Mouse (Mus musculus) naive thymus-derived CD4-positive, alpha-beta T cell, adult 2 months (primary cell): Measurements from ENCODE around the gene Itfg1.
"Not testable (repeated sequence)": the region's sequence is repeated elsewhere in the genome, so short reads cannot be mapped to it uniquely, and the experiment has no call there.

Experiments
- DNase-seq: peaks from one replicate; pipeline ENCODE4 v3.0.0-alpha.2; 2011; ENCODE audit warnings: low read depth

The Itfg1 gene

DNA sequence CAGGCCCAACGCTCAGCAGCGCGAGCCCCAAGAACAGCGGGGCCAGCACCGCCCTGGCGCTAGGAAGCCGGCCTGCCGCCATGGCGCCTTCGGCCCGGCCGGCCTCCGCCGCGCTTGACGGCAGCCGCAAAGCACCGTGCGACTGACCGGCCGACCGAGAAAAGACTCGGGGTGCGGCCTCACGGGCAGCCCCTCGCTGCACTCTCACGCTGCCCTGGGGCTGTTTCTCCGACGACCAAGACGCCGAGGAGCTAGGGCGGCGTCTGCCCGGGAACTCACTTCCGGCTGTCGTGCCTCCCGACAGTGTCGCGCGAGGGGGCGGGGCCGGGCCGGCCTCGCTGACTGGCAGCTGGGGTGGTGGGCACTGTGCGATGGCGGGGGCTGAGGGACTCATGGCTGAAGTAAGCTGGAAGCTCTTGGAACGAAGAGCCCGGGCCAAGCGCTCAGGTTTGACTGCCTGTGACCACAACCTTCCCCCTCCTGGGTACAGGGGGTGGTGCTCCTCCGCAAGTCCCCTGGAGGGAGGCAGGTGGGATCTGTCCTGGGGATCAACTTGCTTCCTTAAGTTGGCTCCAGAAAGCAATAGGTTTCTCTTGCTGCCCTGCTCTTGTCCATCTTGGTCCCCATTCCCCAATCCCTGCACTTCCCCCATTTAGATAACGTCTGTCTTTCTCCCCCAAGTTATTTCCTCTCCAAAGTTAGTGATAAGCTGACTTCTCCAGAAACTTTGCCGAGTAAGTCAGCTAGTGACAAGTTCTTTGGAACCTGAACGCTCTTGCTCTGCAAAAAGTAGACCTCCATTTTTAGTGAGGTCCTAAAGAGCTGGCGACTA, at the start of gene Itfg1, which contains the start of gene Phkb:
TSS of gene Itfg1 (minus strand) at position 265 of the 832 bp plus-strand sequence.
TSS of gene Phkb (plus strand) at position 303 of the 832 bp plus-strand sequence.
- peak; percentile 88 for DNase-seq

DNA sequence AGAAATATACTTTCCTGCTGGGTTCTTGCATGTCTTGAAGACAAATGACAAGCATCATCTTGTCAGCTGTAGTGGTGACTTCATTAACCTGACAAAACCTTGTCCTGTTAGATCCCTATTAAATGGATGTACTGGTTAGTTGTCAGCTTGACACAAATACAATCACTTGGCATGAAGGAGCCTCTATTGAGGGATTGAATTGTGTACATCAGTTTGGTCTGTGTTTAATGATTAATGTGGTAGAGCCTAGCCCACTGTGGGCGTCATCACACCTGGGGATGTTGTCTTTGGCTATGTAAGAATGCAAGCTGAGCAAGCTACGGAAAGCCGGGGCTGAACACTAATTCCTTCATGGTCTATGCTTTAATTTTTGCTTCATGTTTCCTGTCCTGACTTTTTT, 44.1 kb upstream of the Itfg1 start:
- no peak for DNase-seq

DNA sequence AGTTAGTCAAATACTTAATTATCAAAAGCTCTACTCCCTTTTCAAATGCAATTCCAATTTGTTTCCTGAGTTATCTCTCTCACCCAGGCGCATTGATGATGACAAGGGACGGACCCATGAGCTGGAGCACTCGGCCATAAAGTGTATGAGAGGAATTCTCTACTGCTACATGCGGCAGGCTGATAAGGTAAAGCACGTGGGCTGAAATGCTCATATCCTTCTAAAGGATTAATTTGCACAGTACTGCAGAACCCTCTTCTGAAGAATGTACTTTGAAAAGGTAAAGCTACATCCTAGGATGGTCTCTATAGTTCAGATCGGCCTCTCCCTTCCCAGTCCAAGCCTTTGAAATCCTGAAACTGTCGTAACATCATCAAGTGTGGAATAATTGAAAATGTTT, 38.9 kb upstream of the Itfg1 start:
- no peak for DNase-seq

DNA sequence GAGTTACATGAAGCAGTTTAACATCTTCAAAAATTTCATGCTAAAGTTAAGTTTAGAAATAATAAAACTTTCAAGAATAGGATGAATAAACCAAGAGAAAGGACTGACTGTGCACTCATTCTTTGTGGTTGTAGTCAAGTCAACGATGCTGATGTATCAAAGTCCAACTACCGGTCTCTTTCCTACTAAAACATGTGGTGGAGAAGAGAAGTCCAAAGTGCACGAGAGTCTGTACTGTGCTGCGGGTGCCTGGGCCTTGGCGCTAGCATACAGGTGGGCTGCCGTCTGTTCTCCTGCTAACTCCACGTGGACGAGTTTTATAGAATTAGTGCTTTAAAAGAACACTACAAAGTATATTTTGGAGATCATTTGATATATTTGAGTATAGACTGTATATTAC, 37.3 kb upstream of the Itfg1 start:
- DNase-seq: no peak

DNA sequence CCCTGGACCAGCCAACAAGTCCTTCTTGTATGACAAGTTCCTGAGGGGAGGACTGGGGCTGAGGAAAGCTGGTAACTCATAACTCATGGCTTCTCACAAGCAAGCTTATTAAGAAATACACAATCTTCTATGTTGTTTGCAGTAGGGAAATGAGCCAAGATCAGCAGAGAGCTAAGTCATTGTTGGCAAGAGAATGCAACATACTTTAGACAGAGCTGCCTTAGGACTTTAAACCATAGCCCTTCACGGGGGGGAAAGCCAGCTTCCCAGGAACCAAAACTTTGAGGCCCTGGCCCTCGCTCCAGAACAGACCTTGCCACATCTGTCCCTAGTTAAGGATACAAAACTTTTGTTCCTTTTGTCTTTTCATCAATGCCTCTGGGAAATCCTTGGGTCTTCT, 30.9 kb upstream of the Itfg1 start:
- no peak for DNase-seq

DNA sequence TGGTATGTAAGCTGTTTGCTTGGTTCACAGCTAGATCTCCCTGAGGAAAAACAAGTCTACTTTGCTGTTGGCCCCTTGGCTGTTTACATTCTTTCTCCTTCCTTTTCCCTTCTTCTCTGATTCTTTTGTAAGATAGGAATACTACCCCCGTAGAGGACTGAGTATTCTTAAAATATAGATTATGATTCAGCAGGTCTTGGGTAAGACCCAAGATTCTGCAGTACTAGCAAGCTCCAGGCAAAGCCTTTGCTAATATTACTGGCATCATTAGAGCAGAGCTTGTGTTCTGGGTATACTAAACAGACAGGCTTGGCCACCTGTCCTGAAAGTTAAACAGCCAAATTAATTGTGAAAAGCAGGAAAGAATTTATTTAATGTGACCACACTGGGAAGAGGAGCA, 21.7 kb upstream of the Itfg1 start:
- DNase-seq: no peak

DNA sequence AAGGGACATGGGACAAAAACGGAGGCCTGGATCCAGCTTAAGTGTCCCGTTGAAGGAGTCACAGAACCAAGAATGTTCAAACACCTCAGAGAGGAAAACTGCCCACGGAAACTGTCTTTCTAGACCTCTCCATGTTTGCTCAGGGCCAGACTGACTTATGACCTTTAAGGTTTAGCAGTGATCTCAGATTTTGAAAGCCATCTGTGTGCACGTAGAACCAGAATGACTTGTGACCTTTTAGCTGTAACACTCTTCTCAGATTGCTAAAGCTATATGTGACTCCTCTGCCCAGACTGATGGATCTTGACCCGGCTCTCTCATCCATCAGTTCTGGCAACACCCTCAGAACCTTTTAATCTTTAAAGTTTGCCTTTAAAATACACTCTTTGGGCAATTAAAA, 19.9 kb upstream of the Itfg1 start:
- no peak for DNase-seq

DNA sequence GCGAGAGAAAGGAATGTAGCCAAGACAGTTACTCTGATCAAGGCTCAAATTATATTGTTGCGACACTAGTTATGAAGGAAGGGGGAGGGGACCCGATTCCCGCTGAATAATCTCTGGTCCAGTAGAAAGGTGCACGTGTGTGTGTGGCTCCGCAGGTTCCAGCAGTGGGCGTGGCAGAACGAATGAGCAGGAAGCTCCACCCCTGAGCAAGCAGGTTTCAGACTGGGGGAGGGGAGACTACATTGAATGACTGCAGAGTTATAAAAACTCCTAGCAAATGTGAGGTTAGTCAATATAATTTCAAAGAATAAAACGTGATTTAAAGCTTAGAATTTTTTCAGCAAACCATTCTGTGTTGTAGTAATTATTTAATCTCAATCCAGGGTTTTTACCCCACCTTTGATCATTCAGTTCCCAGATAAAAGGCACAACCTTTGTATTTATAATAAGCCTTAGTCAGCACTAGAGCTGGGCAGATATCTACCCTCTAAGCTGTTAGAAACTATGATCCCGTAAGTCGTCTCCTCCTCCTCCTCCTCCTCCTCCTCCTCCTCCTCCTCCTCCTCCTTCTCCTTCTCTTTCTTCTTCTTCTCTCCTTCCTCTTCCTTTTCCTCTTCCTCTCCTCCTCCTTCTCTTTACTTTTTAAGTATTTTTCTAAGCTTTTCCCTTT, 16.6 kb upstream of the Itfg1 start:
- not testable (repeated sequence) for DNase-seq

DNA sequence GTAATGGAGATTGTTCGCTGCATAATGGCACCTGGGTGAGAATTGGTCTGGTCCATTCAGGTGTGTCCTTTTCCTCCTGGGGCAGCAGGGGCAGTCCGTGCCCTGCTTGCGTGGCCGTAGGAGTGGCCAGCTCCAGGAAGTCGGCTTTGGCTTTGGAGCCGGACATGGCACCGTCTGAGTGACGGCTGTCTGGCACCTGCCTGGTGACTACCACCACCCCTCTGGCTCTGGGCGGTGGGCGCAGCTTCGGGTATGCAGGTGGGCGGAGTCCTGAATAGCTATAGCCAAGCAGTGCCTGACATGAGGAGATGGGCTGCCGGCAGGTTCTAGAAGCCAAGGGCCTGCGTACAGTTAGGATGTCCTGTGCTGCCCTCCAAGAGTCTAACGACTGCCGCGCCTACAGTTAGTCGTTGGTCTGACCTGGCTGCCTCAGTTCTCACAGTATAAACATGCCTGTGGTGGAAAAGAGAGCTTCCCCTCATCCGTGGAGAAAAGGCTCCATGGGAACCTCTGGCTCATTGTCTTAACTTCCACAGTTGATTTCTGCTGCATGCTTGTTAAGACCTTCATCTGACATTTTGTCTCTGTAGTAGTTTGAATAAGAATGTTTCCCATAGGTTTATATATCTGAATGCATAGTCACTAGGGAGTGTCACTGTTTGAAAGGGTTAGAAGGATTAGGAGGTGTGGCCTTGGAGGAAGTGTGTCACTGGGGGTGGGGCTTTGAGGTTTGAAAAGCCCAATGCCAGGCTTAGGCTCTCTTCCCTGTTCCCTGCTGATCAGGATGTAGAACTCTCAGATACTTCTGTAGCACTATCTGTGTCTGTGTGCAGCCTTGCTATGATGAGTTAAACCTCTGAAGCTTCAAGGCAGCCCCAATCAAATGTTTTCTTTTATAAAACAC, 13.8 kb upstream of the Itfg1 start:
- no peak for DNase-seq

DNA sequence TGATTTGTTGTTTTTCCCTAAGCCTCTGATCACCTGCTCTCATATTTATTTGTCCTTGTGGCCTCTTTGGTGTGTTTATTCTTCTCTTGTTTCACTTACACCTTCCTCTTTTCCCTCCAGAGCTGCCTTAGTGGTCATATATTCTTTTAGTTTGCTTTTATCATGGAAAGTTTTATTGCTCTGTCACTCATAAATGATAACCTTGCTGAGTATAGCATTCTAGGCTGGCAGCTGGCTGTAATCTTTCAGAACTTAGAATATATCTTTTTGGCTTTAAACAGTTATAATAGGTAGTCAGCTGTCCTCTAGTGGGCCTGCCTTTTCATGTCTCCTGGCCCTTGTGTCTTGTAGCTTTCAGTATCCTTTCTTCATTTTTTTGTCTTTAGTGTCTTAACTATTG, 5.2 kb upstream of the Itfg1 start:
- no peak for DNase-seq

DNA sequence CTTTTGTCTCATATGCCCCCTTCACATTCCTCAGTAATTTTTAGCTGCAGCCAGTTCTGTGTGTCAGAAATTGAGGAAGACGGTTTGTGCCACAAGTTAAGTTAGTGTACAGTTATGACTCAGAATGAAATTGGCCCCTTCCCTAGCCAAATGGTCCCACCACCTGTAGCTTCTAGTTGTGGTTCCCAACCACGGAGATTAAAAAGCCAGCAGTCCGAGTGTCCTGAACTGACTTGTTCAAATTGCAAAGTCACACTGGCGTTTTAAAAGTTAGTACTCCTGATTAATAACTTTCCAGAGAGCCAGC, 721 bp upstream of the Itfg1 start:
- DNase-seq: no peak

DNA sequence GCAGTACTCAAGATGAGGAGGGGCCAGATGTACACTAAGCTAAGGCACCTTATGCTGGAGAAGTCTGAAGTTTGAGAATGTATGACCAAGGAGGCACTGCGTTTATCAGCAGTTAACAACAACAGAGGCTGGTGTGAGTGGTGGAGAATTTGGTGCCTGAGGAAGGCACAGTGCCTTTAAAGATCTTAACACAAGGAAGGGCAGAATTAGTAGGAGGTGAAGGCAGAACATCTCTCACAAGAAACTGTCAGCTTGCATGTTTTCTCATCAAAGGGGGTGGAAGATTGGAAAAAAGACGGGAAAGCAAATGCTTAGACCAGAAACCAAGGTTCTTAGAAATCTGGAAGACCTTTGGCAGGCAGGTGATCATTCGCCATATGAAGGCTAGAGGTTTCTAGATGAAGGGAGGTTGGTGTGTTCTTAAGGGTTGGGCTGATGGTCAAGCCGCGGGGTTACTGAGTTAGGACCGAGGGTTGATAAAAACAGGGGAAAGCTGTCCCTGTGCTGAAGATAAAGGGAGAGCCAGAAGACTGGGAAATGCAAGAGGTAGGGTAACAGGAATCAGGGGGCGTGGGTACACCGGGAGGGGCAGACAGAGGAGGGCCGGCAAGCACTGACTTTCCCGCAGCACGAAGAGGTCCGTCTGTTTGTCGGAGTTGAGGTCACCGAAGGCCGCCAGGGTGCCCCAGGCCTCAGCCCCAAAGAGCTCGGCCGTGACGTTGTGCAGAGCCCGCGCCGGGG, 635 bp downstream of the Itfg1 start:
- DNase-seq: peak; percentile 22

DNA sequence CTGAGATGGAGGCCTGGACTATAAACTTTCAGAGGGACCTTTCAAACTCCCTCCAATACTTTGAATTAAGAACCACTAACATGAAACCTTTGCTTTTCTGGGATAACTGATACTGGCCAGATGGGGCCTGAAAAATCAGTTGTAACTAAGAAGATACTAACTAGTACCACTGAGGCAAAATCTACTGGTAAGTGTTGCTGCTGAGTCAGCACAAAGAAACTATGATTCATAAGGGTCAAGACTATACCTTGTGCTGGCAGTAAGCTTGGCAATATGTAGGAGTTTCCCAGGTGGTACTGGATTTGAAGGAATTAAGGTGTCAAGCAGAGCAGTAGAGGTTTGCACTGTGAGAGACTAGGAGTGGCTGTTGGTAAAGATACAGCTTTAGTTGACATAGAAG, 27.1 kb downstream of the Itfg1 start:
- no peak for DNase-seq

DNA sequence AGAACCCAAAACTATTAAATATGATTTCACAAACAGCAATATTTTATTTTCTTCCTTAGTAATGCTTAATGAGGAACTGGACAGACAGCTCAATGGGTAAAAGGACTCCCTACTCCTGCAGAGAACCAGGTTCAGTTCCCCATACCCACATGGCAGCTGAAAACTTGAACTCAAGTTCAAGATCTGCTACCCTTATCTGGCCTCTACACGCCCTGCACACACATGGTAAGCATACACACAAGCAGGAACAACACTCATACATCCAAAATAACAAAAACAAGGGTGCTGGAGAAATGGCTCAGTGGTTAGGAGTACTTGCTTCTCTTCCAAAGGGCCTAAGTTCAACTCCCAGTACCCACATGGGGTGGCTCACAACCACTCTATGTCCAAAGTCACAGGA, 39.3 kb downstream of the Itfg1 start:
- DNase-seq: no peak

DNA sequence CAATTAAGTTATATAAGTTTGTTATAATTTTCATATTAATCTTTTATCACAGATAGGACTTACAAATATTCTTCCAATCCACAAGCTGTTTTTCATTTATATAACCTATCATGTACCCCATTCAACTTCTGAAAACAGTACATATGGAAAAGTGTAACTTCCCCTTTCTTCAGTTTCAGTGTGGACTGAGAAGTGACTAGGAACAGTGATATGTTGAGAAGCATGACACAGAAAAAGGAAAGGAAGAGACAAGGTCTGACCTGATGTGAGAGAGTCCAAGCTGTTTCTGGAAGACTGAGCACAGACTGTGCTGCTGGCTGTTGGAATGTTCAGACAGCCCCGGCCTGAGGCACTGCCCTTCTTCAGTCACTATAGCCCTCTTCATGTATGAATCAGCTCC, 40.6 kb downstream of the Itfg1 start:
- no peak for DNase-seq

DNA sequence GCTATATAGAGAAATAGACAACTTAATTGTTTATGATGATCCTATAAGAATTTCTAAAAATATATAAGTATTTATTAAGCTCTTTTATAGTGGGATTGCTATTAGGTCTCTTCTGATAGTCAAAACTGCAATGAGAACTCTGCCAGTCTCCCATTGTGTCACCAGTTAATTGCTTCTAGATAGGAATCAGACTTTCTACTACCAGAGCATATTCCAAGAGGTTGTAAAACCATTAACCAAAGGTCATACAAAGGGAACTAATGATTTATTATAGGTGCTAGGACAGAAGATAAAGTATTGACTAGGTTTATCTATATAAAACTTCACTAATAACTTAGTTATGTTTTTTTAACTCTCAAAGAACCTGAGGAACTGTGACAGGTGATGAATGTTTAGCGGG, 44.3 kb downstream of the Itfg1 start:
- DNase-seq: not testable (repeated sequence)

DNA sequence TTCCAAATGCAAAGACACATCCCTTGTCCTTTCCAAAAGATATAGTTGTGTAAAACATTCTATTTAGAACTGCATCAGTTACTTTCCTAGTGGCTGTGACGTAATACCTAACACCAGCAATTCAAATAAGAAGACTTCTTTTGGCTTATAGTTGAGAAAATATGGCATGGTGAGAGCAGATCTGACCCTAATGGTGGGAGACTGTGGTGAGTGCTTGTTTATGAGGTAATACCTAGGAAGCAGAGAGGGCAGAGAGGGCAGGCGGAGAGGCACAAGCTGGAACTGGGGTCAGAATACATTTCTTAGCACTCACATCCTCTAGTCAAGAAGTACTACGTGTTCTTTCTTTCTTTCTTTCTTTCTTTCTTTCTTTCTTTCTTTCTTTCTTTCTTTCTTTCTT, 52.4 kb downstream of the Itfg1 start:
- no peak for DNase-seq

DNA sequence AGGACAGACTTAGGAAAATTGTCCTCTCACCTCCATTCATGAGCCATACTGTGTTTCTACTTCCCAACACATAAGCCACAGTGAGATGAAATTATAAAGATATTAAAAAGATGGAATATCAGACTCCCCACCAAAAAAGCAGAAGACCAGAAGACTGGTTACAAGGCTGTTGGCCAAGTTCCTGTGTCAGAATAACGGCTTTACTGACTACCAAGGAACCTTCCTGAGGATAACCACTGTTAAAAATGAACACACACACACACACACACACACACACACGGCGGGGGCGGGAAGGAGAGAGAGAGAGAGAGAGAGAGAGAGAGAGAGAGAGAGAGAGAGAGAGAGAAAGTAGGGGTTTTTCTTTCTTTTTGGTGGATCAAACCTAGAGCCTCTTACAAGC, 52.8 kb downstream of the Itfg1 start:
- no peak for DNase-seq

DNA sequence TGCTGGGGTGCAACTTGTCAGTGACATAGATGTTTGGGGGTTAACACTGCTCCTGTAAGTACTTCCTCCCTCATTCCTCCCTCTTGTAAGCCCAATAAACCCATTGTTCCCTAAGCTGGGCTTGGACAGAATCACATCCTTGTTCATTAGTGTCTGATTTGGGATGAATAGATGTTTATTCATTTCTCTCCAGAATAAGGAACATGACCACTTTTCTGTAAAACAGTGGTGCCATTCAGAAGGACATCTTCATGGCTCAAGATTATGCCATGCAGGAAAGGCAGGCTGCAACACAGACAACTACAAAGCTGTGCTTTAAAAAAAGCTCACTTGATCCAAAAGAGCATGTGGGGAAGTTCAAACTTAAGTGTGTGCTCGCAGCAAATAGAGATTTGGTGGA, 55.2 kb downstream of the Itfg1 start:
- DNase-seq: no peak

DNA sequence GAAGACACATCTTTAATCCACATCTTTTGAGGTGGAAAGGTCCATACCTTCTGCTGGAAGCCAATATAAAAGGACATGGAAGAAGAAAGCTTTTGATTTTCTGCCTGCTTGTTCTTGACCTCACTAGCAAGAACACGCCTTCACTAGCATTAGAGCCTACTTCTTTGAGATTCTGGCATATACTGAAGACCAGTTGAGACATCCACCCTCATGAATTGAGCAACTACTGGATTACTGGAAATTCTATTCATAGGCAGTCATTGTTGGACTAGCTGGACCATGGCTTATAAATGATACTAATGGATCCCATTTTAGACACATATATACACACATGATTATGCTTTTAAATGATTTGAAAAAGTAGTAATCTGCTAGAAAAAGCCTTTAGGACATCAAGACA, 56.9 kb downstream of the Itfg1 start:
- no peak for DNase-seq

DNA sequence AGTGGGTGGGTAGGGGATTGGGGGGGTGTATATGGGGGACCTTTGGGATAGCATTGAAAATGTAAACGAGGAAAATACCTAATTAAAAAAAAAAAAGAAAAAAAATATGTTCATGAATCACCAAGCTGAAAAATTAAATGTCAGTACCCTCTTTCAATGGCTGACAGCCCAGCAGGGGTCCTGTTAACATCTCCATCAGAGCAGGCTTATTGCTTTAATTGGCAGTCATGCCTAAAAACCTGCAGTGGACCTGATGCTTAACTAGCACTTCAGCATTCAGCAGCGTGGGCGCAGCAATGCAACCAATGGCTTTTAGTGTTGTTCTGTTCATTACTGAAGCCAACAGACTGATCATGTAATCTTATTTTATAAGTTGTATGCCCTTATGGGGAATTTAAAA, 60.6 kb downstream of the Itfg1 start:
- no peak for DNase-seq

DNA sequence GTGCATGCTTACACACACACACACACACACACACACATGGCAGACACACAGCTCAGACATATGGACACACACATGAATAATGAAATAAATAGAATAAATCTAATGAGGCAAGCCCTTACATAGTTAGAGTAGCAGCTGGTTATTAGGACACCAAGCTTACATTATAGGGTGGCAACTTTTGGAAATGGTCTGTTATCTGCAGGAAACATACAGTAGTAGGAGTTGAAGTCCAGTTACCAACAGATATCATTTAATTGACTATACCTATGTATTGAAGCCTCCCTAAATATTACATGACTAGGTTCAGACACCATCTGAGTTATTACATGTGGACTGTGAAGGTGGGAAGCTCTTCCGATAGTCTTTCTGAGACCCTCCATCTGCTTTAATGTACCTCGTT, 95.7 kb downstream of the Itfg1 start:
- DNase-seq: no peak
